Mouse (Mus musculus): ENCODE results near the gene C1qtnf4. TPM values are rescaled to one million over a fixed set of nuclear protein-coding genes. Genes with fewer than 3 reads are reported as not detected.

Gene C1qtnf4
- polyA plus RNA-seq, 1 experiment from 2014 or later: 21.8 TPM

GRCm38 (mm10) chr2:90861486-90861885 is 24.2 kb upstream of the C1qtnf4 start:
- no peak for ATAC-seq (ENCODE audit: insufficient number of reproducible peaks, insufficient read depth, low FRiP score, low TSS enrichment)
- Histone ChIP-seq H3K4me3 (no peak overlapping the region), H3K4me2 (replicated peaks) (no peak overlapping the region), H3K36me3 (peaks cover 64% of the 10 kb centered on the region), H3K27ac (no peak overlapping the region), H3K9me3 (no peaks in the 10 kb centered on the region), H3K4me1 (no peaks in the 10 kb centered on the region), H3K9ac (no peak overlapping the region), H3K27me3 (no peaks in the 10 kb centered on the region)
- WGBS: 98% methylated on average over 2 of the region's 2 CpGs

- ATAC-seq (ENCODE audit: insufficient number of reproducible peaks, insufficient read depth, low FRiP score, low TSS enrichment): no peak
Measured at GRCm38 (mm10) chr2:90864184-90864583, 21.5 kb upstream of the C1qtnf4 start.

GRCm38 (mm10) chr2:90866524-90866923 is 19.1 kb upstream of the C1qtnf4 start:
- ATAC-seq (ENCODE audit: insufficient number of reproducible peaks, insufficient read depth, low FRiP score, low TSS enrichment): peak; percentile 87
- Histone ChIP-seq H3K27me3 (no peaks in the 10 kb centered on the region), H3K4me3 (no peak overlapping the region), H3K4me2 (replicated peaks) (no peak overlapping the region), H3K9me3 (no peaks in the 10 kb centered on the region), H3K9ac (no peak overlapping the region), H3K27ac (no peak overlapping the region), H3K36me3 (peaks cover 48% of the 10 kb centered on the region), H3K4me1 (no peaks in the 10 kb centered on the region)
- 35% methylated on average over 3 of the region's 3 CpGs for WGBS

More at GRCm38 (mm10) chr2:90864184-90864583, 21.5 kb upstream of the C1qtnf4 start:
- Histone ChIP-seq H3K9me3 (no peaks in the 10 kb centered on the region), H3K36me3 (peaks cover 66% of the 10 kb centered on the region), H3K27me3 (no peaks in the 10 kb centered on the region), H3K4me2 (replicated peaks) (no peak overlapping the region), H3K9ac (no peak overlapping the region), H3K4me3 (no peak overlapping the region), H3K4me1 (no peaks in the 10 kb centered on the region), H3K27ac (no peak overlapping the region)

- Histone ChIP-seq H3K36me3 (peaks cover 26% of the 10 kb centered on the region), H3K9me3 (no peaks in the 10 kb centered on the region), H3K4me2 (replicated peaks) (no peak overlapping the region), H3K27me3 (no peaks in the 10 kb centered on the region), H3K27ac (no peak overlapping the region), H3K9ac (no peak overlapping the region), H3K4me1 (no peaks in the 10 kb centered on the region), H3K4me3 (no peak overlapping the region)
- no peak for ATAC-seq (ENCODE audit: insufficient number of reproducible peaks, insufficient read depth, low FRiP score, low TSS enrichment)
- WGBS: 35% methylated on average over 4 of the region's 4 CpGs
Measured at GRCm38 (mm10) chr2:90870136-90870601, 15.5 kb upstream of the C1qtnf4 start.

- Histone ChIP-seq H3K9me3 (no peaks in the 10 kb centered on the region), H3K4me2 (replicated peaks) (no peak overlapping the region), H3K27me3 (no peaks in the 10 kb centered on the region), H3K27ac (no peak overlapping the region), H3K4me1 (no peaks in the 10 kb centered on the region), H3K36me3 (peaks cover 15% of the 10 kb centered on the region; the same call in 1 of the 2 replicates), H3K4me3 (no peak overlapping the region), H3K9ac (no peak overlapping the region)
- no peak for ATAC-seq (ENCODE audit: insufficient number of reproducible peaks, insufficient read depth, low FRiP score, low TSS enrichment)
- WGBS: 62% methylated on average over 8 of the region's 8 CpGs
Measured at GRCm38 (mm10) chr2:90871180-90871961, 14.3 kb upstream of the C1qtnf4 start.

- no peak for ATAC-seq (ENCODE audit: insufficient number of reproducible peaks, insufficient read depth, low FRiP score, low TSS enrichment)
- Histone ChIP-seq H3K36me3 (no peaks in the 10 kb centered on the region), H3K27me3 (no peaks in the 10 kb centered on the region), H3K9me3 (no peaks in the 10 kb centered on the region), H3K9ac (no peak overlapping the region), H3K4me1 (no peaks in the 10 kb centered on the region), H3K4me2 (replicated peaks) (no peak overlapping the region), H3K27ac (no peak overlapping the region), H3K4me3 (no peak overlapping the region)
- WGBS: 75% methylated on average over 1 of the region's 1 CpGs
Measured at GRCm38 (mm10) chr2:90874025-90874424, 11.6 kb upstream of the C1qtnf4 start.

- 62% methylated on average over 2 of the region's 2 CpGs for WGBS
- Histone ChIP-seq H3K9ac (no peak overlapping the region), H3K9me3 (no peaks in the 10 kb centered on the region), H3K36me3 (no peaks in the 10 kb centered on the region), H3K4me2 (replicated peaks) (no peak overlapping the region), H3K4me3 (no peak overlapping the region), H3K4me1 (no peaks in the 10 kb centered on the region), H3K27ac (no peak overlapping the region), H3K27me3 (0 out of 2 replicates have a peak, but pooled peaks cover 5% of the 10 kb centered on the region)
- ATAC-seq (ENCODE audit: insufficient number of reproducible peaks, insufficient read depth, low FRiP score, low TSS enrichment): no peak
Measured at GRCm38 (mm10) chr2:90875239-90875638, 10.4 kb upstream of the C1qtnf4 start.

- Histone ChIP-seq H3K27me3 (0 out of 2 replicates have a peak, but pooled peaks cover 5% of the 10 kb centered on the region), H3K4me2 (replicated peaks) (no peak overlapping the region), H3K9me3 (no peaks in the 10 kb centered on the region), H3K27ac (no peak overlapping the region), H3K9ac (no peak overlapping the region), H3K36me3 (no peaks in the 10 kb centered on the region), H3K4me1 (no peaks in the 10 kb centered on the region), H3K4me3 (no peak overlapping the region)
- WGBS: 68% methylated on average over 5 of the region's 5 CpGs
- no peak for ATAC-seq (ENCODE audit: insufficient number of reproducible peaks, insufficient read depth, low FRiP score, low TSS enrichment)
Measured at GRCm38 (mm10) chr2:90877584-90878259, 7.9 kb upstream of the C1qtnf4 start.

GRCm38 (mm10) chr2:90879419-90879818 is 6.2 kb upstream of the C1qtnf4 start:
- ATAC-seq (ENCODE audit: insufficient number of reproducible peaks, insufficient read depth, low FRiP score, low TSS enrichment): no peak
- H3K27me3 ChIP-seq: peaks cover 11% of the 10 kb centered on the region
- no peak overlapping the region for H3K4me2 ChIP-seq (replicated peaks)
- H3K4me1 ChIP-seq: no peaks in the 10 kb centered on the region
- no peaks in the 10 kb centered on the region for H3K9me3 ChIP-seq
- no peak overlapping the region for H3K9ac ChIP-seq
- no peak overlapping the region for H3K4me3 ChIP-seq
- H3K36me3 ChIP-seq: no peaks in the 10 kb centered on the region
- no peak overlapping the region for H3K27ac ChIP-seq

GRCm38 (mm10) chr2:90880144-90880785 is 5.4 kb upstream of the C1qtnf4 start:
- Histone ChIP-seq H3K36me3 (no peaks in the 10 kb centered on the region), H3K9ac (no peak overlapping the region), H3K27ac (no peak overlapping the region), H3K9me3 (no peaks in the 10 kb centered on the region), H3K4me1 (0 out of 2 replicates have a peak, but pooled peaks cover 5% of the 10 kb centered on the region), H3K4me2 (replicated peaks) (no peak overlapping the region), H3K27me3 (peaks cover 19% of the 10 kb centered on the region), H3K4me3 (no peak overlapping the region)
- ATAC-seq (ENCODE audit: insufficient number of reproducible peaks, insufficient read depth, low FRiP score, low TSS enrichment): no peak
- 20% methylated on average over 6 of the region's 6 CpGs for WGBS

- Histone ChIP-seq H3K4me3 (no peak overlapping the region), H3K27me3 (peaks cover 35% of the 10 kb centered on the region), H3K9ac (no peak overlapping the region), H3K9me3 (no peaks in the 10 kb centered on the region), H3K4me1 (0 out of 2 replicates have a peak, but pooled peaks cover 5% of the 10 kb centered on the region), H3K4me2 (replicated peaks) (no peak overlapping the region), H3K27ac (no peak overlapping the region), H3K36me3 (no peaks in the 10 kb centered on the region)
- WGBS: 79% methylated on average over 2 of the region's 2 CpGs
- no peak for ATAC-seq (ENCODE audit: insufficient number of reproducible peaks, insufficient read depth, low FRiP score, low TSS enrichment)
Measured at GRCm38 (mm10) chr2:90881824-90882223, 3.8 kb upstream of the C1qtnf4 start.

Data from embryonic facial prominence, embryonic 12.5 days (tissue).